Mouse (Mus musculus) myocyte (in vitro differentiated cells): ENCODE data around the gene Gdf3.

Experiments
- MYOD1 ChIP-seq, 3 experiments: IDR thresholded peaks; one replicate each; pipeline ENCODE4 v1.6.1; 2011; ENCODE audit warnings: control low read depth in 2 of 3, low read depth in 2 of 3, mild to moderate bottlenecking in 2 of 3, moderate library complexity in 1 of 3; ENCODE audit not compliant: insufficient read length in 2 of 3, control insufficient read depth in 1 of 3
- REST ChIP-seq: IDR thresholded peaks from one replicate; pipeline ENCODE4 v1.6.1; 2011; ENCODE audit warnings: mild to moderate bottlenecking, control low read depth, moderate library complexity; ENCODE audit not compliant: insufficient read depth, insufficient read length
- USF1 ChIP-seq: IDR thresholded peaks from one replicate; pipeline ENCODE4 v1.6.1; 2011; ENCODE audit warnings: low read depth, mild to moderate bottlenecking, control low read depth, moderate library complexity

- TF ChIP-seq REST (no peak), USF1 (no peak), MYOD1 (IDR thresholded peaks at IDR 0.05; ENCODE audit: control insufficient read depth in 1 of 3, insufficient read length in 2 of 3, low read depth in 2 of 3) (no peak)
Measured at GRCm38 (mm10) chr6:122602992-122603322, 6.9 kb downstream of the Gdf3 start.
